Mouse (Mus musculus): ENCODE data around the gene H2-Ob.

- no peak for TF ChIP-seq POLR2A (IDR thresholded peaks at IDR 0.05; ENCODE audit: insufficient read depth, low read depth, low read length)
- no peak for TF ChIP-seq CTCF (IDR thresholded peaks at IDR 0.05; ENCODE audit: insufficient read depth, low read depth, low read length)
These were observed 42.2 kb upstream of the H2-Ob start for GRCm38 (mm10) chr17:34196491-34196890.

Measured in olfactory bulb, adult 2 months (tissue).